Mouse (Mus musculus) liver, embryonic 14.5 days (tissue): ENCODE measurements around the gene Mamdc2.

Source experiments
- CTCF ChIP-seq: IDR thresholded peaks from 2 replicates; pipeline ENCODE4 v1.5.1; 2016; ENCODE audit warnings: antibody characterized with exemption, low read depth, control low read depth
- EP300 ChIP-seq: IDR thresholded peaks from 2 replicates; pipeline ENCODE4 v1.6.1; 2016; ENCODE audit warnings: antibody characterized with exemption, low read depth

DNA sequence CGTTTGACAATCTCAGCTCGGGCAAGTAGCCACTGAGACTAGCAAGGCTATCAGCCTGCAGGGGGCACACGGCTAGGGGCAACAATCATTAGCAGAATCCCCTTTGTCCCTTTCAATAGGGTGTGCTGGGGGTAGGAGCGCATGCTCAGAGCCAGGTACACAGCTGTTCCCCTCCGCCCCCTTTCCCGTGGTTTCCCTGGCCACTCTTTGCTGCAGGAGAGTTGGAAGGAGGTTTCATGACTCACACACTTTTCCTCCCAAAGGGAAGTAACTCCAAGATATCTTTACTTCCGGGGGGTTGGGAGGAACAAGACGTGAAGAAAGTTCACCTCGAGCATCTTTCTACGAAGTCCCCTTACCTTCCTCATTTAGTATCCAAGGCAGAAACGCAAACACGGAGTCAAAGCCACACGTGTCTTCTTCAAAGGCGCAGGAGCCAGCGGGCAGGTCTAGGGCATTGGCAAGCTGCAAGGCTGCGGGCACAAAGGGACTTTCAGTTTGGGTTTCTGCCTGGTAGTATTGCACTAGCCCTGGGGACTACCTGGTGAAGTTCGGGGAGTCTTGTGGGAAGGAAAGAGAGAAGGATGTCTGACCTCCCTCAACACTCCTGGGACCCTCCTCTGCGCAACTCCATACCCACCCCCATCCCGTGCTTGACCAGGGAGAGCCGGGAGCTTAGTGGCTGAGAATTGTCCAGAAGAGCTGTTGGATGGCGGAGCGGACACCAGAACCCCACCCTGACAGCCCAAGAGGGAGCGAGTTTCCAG is 838 bp downstream of the Mamdc2 start:
- no peak for TF ChIP-seq CTCF
- no peak for TF ChIP-seq EP300
